In genomic region chr6:45323505-45323904, GRCm38 (mm10) we compare ENCODE assay signal across 8 mouse cellular contexts.
DNase-seq lines count a peak whose midpoint lies in the region.

No protein-coding gene starts in this region.

- DNase-seq in gastrocnemius, postnatal 10 days = peak; percentile 55
- DNase-seq in gastrocnemius, adult 8-10 months (ENCODE audit: low spot score in 2 of 2) = no peak
- DNase-seq in ovary, postnatal 10 days (ENCODE audit: low spot score) = peak; percentile 1
- no peak for DNase-seq in ovary, adult 18-20 months (ENCODE audit: low spot score)
- peak; percentile 82 to 87 for DNase-seq in cerebellum, postnatal 10 days
- DNase-seq in layer of hippocampus, postnatal 10 days (ENCODE audit: low spot score in 2 of 2) = peak; percentile 64 to 66
- DNase-seq in naive thymus-derived CD4-positive, alpha-beta T cell, adult 2 months (ENCODE audit: low read depth) = peak; percentile 12
- DNase-seq in urinary bladder, postnatal 25 days (ENCODE audit: low spot score) = peak; percentile 53

Comparison
In these comparisons a context has a peak if more than half of its experiments do, and no peak if none do; other contexts are left out.
1. DNase-seq: peak in gastrocnemius, postnatal 10 days (single experiment), ovary, postnatal 10 days (single experiment), cerebellum, postnatal 10 days (2 of 2), layer of hippocampus, postnatal 10 days (2 of 2), naive thymus-derived CD4-positive, alpha-beta T cell, adult 2 months (single experiment) and urinary bladder, postnatal 25 days (single experiment); none in gastrocnemius, adult 8-10 months (0 of 2) and ovary, adult 18-20 months (single experiment).